Mouse (Mus musculus) NIH3T3 (cell line): ENCODE measurements at regions not wholly inside any gene's neighbourhood (a gene's known extent, or its start where the extent isn't known, plus 50 kb on each side); places are given as distances from the start of the nearest gene placed in this dataset.
"Not testable (repeated sequence)": the region's sequence is repeated elsewhere in the genome, so short reads cannot be mapped to it uniquely, and the experiment has no call there.

Source experiments
- DNase-seq: peaks from one replicate; pipeline ENCODE4 v3.0.0-alpha.2; 2012; ENCODE audit warnings: low read depth

GRCm38 (mm10) chrX:91059251-91059650, 167.3 kb downstream of the Gm44 start:
- peak; percentile 12 for DNase-seq

DNA sequence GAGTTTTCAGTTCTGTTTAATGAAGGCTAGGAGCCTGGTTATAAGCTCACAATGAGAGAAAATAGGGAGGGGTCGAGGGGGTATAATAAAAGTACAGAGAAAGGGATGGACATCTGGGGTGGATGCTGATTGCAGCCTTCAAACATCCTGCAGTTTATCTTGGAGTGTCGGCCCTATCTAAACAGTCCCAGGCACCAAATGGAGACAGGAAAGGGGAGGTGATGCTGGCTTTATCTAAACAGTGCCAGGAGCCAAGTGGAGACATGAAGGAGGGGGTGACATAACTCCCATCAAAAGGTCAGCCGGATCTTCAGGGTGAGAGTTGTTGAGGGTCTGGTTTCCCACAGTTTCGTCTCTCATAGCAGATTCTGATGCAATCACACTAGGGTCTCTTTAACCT, 193.2 kb downstream of the Gm44 start:
- DNase-seq, result not testable (repeated sequence)
